Mouse (Mus musculus) fibroblast of lung, adult 2 months (primary cell): ENCODE measurements around the gene Plxna2.

Source experiments
- DNase-seq: peaks from one replicate; pipeline ENCODE4 v3.0.0-alpha.2; 2011; ENCODE audit warnings: low read depth

The Plxna2 gene

GRCm38 (mm10) chr1:194820953-194821352 is 202.9 kb downstream of the Plxna2 start:
- peak; percentile 86 for DNase-seq

- DNase-seq = peak; percentile 78
These were observed 203.7 kb downstream of the Plxna2 start for GRCm38 (mm10) chr1:194821721-194822120.

GRCm38 (mm10) chr1:194828316-194828715 is 210.3 kb downstream of the Plxna2 start:
- DNase-seq = no peak

- no peak for DNase-seq
These were observed 217.2 kb downstream of the Plxna2 start for GRCm38 (mm10) chr1:194835238-194835637.

GRCm38 (mm10) chr1:194836182-194836581 is 218.2 kb downstream of the Plxna2 start:
- no peak for DNase-seq

GRCm38 (mm10) chr1:194836671-194837070 is 218.7 kb downstream of the Plxna2 start:
- no peak for DNase-seq

GRCm38 (mm10) chr1:194839230-194839910 is 221.4 kb downstream of the Plxna2 start:
- no peak for DNase-seq

GRCm38 (mm10) chr1:194843020-194843419 is 225.0 kb downstream of the Plxna2 start:
- no peak for DNase-seq

GRCm38 (mm10) chr1:194847014-194847413 is 229.0 kb downstream of the Plxna2 start:
- DNase-seq = no peak

- DNase-seq = no peak
These were observed 233.4 kb downstream of the Plxna2 start for GRCm38 (mm10) chr1:194851242-194852064.

- DNase-seq = no peak
These were observed 234.0 kb downstream of the Plxna2 start for GRCm38 (mm10) chr1:194852065-194852358.
